Mouse (Mus musculus): ENCODE results near the gene Bmpr2. TPM values are rescaled to one million over a fixed set of nuclear protein-coding genes. Genes with fewer than 3 reads are reported as not detected.
"Not testable (repeated sequence)": the region's sequence is repeated elsewhere in the genome, so short reads cannot be mapped to it uniquely, and the experiment has no call there.

Bmpr2 gene
- 10 to 100 TPM; 36.4 to 41.5 TPM for total RNA-seq (2021)
- long read RNA-seq, experiment 1, full-length matches to known transcripts: 2 of 4 reads
- long read RNA-seq, experiment 1, partial matches to known transcripts: 0 of 4 reads
- long read RNA-seq, experiment 1, other reads (novel, unspliced or antisense): 2 of 4 reads
- long read RNA-seq, experiment 2, full-length matches to known transcripts: 2 of 5 reads
- long read RNA-seq, experiment 2, partial matches to known transcripts: 1 of 5 reads
- long read RNA-seq, experiment 2, other reads (novel, unspliced or antisense): 2 of 5 reads

DNA sequence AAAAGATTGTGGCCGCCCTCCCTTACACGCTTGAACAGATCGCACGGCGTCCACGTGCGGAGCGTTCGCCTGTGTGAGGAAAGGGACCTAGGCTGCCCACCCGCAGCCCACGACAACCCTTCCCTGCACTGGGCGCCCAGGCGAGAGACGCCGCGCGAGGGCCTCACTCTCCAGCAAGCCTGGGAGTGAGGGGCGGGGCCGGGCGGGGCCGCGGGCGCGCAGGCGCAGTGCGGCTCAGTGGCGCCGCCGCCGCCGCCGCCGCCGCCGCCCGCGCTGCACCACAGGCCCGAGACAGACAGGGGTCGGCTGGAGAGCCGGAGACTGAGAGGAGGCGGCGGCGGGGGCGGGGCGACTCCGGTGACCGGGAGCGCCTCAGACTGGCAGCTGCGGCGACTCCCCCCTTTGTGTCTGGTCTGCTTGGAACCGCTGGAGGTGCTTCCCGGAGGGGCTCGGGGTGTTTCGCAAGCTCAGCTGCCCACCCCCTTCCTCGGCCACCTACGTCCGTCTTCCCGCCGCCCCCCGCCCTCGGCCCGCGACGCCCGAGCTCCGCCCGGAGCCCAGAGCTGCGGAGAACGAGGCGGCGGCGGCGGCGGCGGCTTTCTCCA lies at the start of gene Bmpr2:
TSS of gene Bmpr2 (plus strand) at position 237 of the 605 bp plus-strand sequence.
- DNase-seq: peak; percentile 88

DNA sequence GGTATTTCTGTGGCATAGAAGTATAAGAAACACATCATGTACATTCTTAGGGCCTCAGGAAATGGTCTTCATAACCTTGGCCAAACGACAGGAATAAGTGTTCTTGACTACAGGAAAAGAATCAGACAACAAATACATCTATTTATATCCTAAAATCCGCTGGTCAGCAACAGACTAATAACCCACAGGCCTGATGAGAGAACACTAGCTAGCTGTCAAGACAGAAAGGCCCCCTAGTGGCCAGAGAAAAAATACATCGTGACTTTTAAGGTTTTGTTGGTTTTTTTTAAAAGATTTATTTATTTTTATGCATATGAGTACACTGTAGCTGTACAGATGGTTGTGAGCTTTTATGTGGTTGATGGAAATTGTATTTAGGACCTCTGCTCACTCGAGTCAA lies 43.3 kb upstream of the Bmpr2 start:
- DNase-seq: no peak

DNA sequence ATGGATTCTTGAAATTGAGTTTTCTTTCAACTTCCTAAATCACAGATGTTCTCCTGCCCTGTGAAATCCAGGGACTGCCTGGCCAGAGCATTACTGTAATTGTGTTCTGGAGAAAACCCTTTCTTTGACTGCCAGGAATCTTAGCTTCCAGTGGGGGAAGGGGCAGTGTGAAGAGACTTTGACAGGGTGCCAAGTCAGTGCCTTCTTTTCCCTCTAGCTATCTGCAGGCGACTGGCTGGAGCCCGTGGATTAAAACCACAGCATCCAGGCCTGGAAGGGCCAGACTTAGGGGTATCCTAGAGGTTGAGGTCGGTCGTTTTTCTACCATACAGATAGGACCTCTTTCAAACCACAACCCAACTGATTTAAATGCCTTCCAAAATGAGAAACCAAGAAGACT lies 37.5 kb upstream of the Bmpr2 start:
- DNase-seq: no peak

DNA sequence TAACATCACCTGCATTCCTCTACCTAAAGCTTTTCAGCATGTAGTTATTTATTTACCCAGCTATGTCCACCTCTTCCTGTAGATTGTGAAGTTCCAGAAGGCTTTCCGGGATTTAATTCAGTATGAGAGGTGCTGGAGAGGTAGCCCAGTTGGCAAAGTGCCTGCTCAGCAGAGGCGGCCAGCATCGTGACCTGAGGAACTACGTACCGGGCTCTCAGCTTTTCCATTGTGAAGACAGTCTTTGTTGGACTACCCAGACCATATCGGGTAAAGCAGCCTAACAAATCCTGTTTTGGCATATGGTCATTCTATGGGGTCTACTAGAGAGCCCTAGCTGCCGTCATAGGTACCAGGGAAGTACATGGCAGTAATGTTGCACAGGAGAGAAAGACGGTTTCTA lies 33.1 kb upstream of the Bmpr2 start:
- DNase-seq: no peak

DNA sequence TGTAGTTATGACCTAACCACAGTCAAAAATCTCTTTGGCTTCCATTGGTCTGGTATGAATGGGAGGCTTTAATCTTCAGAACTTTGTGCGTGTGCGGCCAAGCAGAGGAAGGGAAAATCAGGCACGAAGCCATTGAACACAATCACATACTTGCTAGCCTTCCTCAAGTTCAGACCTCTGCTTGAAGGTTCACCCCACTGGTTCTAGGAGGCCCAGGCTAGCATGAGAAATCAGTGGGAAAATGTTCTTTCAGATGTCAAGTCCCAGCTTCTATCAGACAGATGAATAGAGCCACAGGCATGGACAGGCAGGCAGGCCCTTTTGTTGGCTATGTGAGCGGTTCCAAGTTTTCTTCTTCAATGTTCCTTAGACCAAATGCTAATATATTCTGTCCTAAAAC lies 32.5 kb upstream of the Bmpr2 start:
- no peak for DNase-seq

DNA sequence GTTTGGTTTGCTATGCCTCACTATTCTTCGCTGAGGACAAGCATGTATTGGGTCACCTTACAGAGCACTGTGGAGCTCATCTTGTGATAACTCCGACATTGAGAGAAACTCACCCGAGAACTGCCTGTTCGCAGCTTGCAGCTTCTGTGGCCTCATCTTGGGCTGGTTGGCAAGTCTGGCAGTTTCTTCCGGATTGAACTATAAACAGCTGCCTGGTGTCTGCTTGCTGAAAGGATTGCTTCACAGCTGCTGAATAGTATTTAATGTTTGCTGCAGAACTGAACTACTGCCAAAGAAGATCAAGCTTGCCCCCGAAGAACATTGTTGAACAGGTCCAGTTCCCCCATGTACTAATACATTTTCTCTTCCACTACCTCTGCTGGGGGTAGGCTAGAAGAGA lies 29.1 kb upstream of the Bmpr2 start:
- no peak for DNase-seq

DNA sequence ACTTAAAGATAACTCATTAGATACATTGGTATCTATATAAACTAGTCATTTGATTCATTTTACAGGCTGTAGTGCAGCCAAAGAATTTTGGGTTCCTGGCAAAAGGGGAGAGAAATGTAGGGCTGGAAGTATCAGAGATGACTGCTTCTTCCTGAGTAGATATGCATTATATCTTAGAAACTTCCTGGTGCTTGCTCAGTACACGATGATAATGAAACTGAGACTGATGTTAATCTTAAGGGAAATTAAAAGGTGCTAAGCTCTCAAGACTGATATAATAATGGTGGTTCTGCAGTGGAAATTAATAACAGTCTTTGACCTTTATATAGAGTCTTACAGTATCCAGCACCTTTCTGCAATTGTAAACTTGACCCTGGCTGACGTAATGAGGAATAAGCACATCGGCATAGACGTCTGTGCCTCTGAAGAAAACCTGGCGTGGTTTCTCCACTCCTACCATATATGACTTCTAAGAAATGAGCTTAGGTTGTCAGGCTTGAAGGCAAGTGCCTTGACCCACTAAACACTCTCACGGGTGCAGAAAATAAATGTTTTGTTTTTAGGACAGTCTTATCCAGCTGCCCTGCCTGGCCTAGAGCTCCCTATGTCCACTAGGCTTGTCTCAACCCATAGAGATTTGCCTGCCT lies 24.3 kb upstream of the Bmpr2 start:
- DNase-seq: no peak

DNA sequence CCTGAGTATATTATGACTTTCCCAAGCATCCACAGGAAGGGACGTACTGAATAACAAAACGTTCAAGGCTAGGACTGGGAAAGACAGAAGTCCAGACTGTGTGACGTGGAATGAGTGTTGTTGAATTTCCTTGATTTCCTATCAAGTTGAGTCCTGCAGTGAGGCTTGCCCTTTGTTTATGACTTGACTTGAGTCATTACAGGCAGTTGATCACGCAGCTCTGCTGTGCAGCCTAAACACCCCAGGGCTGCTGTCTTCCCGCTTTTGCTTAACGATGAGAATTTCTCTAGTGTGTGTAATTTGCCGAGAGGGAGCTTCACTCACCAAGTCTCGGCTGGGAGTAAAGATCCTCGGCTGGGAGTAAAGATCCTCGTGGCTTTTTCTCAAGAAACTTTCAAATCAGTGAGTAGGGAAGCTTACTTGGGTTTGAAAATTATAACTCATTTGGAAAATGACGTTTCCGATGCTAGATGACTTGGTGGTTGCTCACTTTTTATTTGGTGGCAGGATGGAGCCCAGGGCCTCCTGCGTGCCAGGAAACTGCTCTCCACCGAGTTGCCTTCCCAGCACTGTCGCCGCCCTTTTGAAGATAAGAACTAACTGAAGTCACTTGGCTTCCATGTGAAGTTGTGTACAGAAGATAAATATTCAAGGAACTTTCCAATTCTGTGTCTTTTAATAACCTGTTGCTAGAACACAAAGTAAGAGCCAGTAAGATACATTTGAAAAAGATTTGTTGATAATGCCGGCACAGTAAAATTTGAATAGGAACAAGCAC lies 23.4 kb upstream of the Bmpr2 start:
- DNase-seq: no peak

DNA sequence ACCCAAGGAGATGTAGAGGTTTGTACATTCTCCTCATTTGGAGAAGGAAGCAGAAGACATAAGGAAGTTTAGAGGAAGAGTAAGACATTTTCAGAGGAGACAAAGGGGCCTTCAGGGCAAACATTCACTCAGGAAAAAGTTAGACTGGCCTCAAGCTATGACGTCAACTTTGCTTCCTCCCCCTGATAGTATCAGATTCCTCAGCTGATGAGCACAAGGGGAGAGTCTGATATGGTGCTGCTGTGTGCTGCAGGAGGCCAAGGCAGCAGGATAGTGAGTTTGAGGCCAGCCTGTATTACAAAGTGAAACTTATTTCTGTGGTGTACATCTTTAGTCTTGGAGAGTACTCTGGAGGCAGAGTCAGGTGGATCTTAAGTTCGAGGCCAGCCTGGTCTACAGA lies 14.2 kb upstream of the Bmpr2 start:
- DNase-seq: no peak

DNA sequence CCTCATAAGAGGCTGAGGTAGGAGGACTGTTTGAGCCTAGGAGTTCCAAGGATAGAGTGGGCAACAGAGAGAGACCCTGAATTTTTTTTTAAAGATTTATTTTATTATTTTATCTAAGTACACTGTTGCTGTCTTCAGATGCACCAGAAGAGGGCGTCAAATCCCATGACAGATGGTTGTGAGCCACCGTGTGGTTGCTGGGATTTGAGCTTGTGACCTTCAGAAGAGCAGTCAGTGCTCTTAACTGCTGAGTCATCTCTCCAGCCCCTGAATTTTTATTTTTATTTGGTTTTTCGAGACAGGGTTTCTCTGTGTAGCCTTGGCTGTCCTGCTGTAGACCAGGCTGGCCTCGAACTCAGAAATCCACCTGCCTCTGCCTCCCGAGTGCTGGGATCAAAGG lies 13.5 kb upstream of the Bmpr2 start:
- not testable (repeated sequence) for DNase-seq

DNA sequence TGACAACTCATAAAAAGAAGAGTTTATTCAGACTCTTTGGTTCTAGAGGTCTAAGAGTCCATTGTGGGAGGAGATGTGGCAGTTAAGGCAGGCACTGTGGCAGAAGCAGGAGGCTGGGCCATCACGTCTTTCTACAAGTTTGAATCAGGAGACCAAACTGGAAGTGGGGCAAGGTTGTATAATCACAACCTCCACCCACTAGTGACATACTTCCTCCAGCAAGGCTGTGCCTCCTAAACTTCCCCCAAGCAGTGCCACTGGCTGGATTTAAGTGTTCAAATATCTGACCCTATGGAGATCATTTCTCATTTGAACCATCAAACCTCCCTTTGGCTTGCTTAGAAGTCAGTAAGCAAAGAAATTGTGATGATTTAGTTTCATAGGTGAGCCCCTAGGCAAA lies 7.9 kb upstream of the Bmpr2 start:
- DNase-seq: no peak

DNA sequence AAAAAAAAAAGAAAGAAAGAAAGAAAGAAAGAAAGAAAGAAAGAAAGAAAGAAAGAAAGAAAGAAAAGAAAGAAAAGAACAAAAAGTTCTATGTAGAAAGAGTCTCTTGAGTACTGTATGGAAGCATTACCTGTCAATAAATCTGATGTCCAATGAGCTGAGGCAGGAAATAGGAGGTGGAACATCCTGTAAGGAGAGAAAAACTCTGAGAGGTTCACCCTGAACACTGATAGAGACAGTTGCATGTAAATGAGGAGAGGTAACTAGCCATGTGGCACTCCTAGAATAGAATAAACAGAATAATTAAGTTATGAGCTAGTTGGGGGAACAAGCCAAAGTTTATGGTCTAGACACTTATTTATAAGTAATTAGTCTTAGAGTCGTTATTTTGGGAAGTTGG lies 4.9 kb upstream of the Bmpr2 start:
- DNase-seq: no peak

DNA sequence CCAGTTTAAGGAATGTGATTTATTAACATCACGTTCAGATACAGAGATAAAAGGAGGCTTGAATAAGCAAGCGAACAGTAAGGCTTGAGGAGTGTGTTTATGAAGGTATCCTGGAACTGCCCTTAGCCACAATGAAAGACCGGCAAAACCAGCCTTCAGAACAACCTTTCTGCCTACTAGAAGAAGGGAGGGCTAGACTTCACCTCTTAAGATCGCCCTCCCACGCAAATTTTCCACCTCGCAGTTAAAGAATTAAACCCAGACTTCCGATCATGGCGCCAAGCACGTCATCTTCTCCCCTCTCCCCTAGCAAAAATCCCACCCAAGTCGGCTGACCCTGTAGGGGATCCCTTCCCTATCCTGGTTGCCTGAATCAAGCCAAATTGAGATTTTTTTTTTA lies 992 bp upstream of the Bmpr2 start:
- no peak for DNase-seq

DNA sequence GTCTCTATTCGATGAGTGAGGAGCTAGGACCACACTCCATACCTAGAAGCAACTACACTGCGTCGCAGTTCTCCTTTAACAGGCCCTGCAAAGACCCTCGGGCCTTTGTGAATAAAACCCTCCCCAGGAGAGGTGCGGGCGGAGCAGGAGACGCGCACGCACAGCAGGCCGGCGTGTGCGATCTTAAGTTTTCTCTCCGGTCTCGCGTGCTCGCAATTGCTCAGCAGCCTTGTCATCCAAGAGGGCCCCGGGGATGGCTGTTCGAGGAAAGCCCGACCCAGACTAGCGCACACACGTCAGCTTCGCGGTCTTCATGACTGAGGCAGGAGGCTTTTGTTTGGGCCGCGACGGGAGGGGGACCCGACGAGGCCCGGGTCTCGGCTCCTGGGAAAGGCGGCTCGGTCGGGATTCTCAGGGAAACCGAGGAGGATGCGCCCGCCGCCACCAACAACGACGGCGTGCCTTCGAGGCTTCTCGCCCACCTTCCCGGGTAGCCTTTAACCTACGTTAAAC lies 493 bp upstream of the Bmpr2 start:
- DNase-seq: no peak

DNA sequence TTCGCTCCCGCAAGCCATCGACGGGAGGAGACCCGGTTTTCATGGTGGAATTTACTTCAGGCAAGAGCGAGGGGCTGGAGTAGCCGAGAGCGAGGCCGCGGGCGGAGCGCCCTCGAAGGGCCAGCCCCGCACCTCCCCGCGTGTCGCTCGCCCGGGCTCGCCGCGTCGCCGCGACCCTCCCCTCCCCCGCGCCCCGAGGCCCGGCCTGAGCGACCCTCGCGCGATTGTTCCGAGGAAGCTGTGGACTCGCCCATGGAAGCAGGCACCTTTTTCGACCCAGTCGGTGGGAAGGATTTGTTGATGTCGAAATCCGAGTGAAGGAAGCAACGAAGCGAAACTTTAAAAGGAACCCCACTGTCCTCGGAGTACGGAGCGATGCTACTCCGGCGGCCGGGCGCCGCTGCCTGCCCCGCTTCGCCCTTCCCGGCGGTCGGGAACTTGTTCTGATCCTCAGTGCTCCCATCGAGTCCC lies 616 bp downstream of the Bmpr2 start:
- peak; percentile 64 for DNase-seq

DNA sequence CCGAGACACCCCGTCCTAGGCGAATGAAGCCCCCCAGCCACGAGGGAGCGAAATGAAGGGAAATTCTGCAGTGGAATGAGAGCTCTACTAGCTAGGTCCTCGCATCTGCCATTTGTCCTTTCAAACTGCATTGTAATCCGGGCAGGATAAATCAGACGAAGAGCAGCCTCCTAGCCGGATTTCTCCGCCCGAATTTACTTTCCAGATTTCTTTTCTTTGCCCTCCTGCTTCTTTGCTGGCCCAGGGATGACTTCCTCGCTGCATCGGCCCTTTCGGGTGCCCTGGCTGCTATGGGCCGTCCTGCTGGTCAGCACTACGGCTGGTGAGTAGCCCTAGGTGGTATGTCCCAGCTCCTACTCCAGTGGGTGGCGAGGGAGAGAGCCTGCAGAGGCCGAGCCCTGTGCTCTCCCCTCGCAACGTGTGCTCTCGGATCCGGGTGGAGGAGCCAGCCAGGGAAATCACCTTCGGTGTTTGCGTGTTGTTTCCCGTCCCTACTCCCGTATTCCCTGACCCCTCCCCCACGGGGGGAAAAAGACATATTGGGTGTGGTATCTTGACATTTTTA lies 1.3 kb downstream of the Bmpr2 start:
- DNase-seq: peak; percentile 29

DNA sequence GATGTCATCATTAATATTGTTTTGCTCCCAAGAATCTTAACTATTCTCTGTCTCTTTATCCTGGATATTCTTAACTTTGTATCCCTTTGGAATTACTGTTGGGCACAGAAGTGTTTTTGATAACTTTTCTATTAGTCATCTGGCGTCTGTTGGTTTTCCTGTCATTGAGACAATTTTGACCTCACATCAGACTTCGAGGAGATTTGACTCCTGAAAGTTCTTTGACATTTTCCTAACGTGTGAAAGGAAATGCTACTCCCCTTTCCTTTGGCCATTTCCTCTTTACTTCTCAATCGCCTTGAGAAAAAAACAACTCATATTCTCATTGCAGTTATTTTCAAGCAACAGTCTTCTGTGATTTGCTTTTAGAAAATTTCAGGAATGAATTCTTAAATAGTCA lies 2.1 kb downstream of the Bmpr2 start:
- DNase-seq: no peak

DNA sequence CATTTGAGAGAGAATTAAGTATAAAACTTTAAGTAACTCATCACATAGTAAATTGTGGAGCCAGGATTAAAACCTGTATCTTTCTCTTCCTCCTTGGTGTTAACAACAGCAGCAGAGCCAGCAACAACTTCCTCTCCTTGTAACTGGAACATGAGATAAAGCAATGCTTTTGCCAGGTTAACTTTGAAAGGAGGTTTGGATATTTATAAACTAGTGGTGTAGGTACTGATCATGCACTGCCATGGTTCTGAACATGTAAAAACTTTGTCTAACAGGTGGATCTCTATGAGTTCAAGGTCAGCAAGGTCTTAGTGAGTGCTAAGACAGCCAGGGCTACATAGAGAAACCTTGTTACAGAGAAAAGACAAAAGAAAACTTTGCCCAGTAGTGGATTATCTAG lies 3.4 kb downstream of the Bmpr2 start:
- DNase-seq: no peak

DNA sequence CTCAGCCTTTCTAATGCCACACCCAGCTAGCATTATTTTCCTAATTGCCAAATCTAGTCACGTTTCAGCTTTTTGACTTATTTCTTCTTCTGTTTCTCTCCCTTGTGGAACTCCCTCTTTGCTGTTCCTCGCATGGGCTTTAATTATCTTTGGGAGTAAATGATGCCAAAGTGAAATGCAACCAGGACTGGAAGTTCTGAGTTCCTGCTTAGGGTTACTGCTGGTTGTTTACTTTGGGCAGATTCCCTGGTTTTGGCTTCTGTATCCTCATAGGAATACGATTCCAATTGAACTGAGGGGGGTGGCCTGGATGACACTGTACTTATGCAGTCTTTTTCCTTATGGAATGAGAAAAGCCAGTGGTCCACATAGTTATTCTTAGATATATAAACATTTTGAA lies 8.7 kb downstream of the Bmpr2 start:
- DNase-seq: no peak

DNA sequence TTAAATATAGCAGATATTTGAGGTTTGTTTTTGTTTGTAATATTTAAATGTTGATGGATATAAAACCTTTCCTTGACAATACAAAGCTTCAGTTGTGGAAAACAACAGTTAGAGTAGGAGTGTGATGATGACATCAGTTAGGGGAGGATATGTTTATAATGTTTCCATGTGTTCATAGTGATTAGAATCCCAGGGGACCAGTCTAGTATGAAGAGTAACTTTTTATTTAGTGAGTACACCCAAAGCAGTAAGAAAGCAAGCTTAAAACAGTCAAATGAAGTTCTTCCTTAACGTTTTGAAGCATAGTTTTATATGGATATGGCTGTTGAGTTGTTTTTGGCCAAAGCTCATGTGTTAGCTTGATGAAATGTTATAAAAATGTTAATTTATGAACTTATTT lies 17.9 kb downstream of the Bmpr2 start:
- no peak for DNase-seq

DNA sequence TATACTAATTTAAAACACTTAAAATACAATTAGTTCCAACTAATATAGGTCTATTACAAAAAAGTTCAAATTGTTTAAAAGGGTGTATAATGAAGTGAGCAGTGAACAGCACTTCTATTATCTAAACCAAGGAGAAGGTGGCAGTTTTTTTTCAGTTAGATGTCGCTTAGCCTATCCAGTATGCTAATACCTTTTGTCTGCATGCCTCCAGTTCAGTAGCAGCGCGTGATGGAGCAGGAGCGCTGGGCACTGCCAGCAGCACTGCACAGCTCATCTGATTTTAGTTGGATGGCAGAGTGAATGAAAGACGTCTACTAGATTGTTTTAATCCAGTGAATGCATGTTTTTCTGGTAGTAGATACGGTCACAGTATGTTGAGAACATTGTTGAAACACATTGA lies 25.8 kb downstream of the Bmpr2 start:
- DNase-seq: no peak

DNA sequence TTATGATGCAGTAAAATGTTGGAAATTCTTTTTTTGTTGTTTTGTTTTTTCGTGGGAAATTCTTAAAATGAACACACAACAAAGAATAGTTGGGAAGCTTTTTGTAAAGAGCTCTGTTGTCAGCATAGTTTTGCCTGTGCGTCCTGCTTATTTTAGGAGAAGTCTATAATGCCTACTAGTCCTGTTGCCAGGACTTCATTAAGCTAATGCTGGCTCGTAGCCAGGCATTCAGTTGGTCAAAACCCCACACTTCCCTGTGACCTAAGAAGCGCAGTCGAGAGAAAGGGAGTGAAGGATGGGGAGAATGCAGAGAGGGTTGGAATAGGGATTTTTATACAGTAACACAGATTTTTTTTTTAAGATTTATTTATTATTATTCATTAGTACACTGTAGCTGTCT lies 26.5 kb downstream of the Bmpr2 start:
- no peak for DNase-seq

DNA sequence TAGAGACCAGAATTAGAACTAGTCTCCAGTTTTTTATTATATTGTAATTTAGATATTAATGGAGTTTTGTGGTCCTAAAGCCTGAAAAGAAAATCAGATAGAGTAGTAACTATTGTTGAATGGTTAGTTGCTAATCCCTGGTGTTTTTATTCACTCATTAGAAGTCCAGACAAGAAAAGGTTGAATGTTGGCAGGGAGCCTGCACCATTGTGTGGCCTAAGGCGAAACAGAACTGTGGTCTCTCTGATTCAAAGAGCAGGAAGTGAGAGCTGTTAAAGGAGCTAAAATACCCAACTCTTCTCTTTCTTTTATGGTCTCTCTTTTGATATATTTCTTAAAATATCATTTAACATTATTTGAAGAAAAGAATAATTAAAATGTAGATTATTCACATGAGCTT lies 32.1 kb downstream of the Bmpr2 start:
- DNase-seq: peak; percentile 12

All from gastrocnemius, postnatal 10 days (tissue).